Mouse (Mus musculus) mature B cell (primary cell): ENCODE results near the gene Snrpd2.
"Not testable (repeated sequence)": the region's sequence is repeated elsewhere in the genome, so short reads cannot be mapped to it uniquely, and the experiment has no call there.

Source experiments
- in situ Hi-C: fragments of 300-500 bp; cut with MboI; formaldehyde crosslinking; loops from 2 replicates; pipeline ENCODE4 v1.14.3; 2019

Gene Snrpd2

DNA sequence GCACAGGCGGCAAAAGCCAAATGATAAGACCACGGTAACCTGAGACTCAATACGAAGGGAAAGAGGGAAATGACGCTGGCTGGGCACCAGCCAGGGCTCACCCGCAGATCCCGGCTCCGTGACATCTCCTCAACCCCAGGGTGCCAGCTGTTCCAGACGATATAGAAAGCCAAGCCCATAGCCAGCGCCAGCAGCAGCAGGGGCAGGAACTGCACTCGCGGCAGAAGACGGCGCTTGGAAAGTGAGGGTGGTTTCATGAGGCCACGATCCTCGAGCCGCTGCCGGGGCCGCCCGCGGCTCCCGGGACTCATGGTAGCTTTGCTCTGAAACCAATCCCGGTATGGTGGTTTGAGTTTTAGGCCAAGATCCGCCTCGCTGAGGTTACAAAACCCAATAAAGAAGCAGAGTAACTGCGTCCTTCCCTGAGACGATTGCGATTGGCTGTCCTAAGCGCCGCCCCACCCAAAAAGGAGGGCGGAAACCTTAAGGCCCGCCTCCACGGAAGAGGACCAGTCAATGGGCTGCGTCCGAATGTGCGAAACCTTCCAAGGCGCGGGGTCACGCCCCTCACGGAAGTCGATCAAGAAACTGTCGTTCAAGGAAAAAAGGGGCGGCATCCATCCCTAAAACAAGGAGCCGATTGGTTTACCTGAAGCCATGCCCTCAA, 514 bp upstream of the Snrpd2 start, which contains the start of gene Qpctl:
Gene Qpctl (minus strand): TSS at position 417 of the 667 bp plus-strand sequence.
- in situ Hi-C loops = no loop called here

DNA sequence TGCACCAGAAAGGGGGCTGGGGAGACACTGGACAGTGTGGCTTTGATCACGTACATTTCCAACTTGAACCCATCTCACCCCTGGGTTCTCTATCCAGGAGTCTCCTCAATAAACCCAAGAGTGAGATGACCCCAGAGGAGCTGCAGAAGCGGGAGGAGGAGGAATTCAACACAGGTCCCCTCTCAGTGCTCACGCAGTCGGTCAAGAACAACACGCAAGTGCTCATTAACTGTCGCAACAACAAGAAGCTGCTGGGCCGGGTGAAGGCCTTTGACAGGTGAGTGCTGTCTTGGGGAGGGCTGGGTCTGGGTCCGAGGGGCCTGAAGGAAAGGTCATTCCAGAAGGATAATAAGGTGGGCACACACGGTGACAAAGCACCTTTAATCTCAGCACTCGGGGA, 1.6 kb downstream of the Snrpd2 start:
- in situ Hi-C loops = not testable (repeated sequence)

DNA sequence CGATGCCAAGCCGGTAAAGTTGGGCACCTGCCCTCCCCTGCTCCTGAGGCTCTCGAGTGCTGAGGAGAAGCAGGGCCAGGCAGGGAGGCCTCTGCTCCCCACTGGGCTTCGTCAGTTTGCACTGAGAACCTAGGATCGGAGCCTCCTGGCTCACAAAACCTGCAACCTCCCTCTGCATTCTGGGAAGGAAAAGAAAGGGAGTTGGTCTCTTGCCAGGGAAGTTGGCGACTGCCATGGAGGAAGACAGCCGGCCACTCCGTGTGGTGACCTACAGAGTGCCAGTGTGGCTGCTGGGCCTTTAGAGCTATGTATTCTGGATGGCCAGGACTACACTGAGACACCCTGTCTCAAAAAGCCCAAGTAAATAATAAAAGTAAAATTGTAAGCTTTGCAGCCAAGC, 5.3 kb downstream of the Snrpd2 start:
- in situ Hi-C loops = no loop called here

DNA sequence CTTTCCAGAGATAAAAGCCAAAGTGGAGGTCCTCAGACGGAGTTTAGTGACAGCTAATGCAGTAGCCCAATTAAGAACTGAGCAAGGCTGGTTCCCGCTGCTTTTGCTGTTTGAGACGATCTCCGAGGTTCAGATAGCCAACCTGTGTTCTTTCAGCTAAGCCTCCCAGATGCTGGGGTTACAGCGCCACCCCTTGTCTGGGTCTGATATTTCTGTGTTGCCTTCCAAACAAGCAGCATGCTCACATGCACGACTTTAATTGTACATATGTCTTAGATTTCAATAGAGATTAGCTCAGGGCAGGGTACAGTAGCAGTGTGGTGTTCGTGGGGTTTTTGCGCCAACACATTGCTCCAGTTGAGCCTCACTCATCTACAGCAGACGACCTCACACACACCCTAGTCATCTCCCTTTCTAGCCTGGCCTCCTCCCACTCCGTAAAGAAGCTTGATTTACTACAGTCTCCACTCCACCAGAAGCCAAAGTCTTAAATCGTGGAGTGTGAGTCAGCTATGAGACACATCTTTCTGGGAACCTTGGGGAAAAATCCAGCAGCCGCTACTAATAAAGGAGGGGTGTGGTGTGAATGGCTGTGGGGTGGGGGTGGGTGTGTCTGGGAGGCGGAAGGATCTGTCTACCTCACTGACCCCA, 6.4 kb downstream of the Snrpd2 start:
- in situ Hi-C loops = no loop called here

DNA sequence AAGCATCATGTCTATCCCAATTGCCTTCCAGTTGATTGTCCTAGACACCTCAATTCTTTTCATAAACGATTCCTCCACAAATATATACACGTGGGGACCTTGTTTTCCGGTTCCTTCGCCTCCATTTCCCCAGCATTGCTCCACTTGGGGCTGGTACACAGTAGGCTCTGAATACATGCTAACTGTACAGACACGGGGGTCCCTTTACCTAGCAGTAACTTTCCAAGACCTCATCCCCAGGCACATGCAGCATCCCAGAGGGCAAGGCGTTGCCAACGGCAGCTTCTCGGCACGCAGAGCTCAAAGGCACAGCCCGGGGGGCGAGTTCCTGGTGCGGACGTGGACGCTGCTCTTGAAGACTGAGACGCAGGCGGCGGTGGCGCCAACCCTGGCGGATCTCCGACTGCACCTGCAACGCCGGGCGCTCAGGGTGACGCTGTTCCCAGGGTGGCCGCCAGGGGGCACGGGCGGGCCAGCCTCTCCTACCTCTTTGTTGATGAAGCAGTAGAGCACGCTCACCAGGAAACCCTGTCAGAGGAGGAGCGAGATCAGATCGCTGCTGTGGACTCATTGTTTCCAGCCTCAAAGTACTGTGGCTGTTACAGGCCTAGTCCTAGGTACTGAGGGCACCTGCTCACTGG, 7.8 kb downstream of the Snrpd2 start:
- in situ Hi-C loops = no loop called here

DNA sequence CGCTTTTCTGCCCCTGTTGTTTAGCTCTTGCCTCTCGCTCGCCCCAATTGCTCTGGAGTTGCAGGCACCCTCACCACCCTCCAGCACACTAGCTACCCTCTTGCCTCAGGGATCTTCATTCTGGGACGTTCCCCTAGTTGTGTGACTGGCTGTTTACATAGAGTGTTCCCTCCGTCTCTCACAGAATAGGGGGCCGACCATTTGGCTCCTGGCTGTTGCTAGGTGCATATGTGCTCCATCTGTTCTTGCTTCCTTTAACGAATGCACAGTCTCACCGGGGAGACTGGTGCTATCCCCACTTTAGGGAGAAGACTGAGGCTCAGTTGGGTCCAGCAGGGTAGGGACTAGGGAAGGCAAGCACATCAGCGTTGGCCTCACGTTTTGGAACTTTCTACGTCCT, 9.1 kb downstream of the Snrpd2 start:
- in situ Hi-C loops = no loop called here

DNA sequence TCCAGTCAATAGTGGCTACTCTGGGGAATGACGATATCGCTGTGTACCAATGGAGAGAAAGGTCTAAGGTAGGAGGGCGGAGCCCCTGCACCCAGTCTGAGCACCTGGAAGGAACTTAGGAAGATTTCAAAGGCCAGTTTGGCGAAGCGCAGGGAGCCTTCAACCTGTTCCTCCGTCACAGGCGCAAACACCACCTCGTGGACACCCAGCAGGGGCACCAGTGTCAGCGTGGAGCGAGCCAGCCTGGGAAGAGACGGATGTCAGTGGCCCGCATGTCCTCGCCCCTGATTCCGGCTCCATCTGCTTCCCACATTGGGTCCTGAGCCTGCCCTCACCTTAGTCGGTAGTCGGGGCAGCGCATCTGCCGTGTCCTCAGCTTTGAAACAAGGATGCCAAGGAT, 9.9 kb downstream of the Snrpd2 start:
- in situ Hi-C loops = no loop called here

DNA sequence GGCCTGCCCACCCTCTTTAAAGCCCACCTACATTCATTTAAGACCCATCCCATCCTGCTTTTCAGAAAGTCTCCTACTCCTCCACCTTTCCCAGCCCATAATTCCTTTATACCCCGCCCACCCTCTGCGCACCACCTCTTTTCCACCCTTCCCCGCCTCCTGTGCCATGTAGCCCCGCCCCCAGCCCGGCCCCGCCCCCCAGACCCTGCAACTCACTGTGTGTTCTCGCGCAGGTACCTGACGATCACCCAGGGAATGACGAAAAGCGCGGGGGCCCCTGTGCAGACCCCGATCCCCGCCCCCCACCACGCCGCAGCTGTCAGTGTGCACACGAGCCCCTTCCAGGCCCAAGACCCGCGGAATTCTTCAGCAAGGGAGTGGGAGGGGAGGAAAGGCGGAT, 10.6 kb downstream of the Snrpd2 start:
- in situ Hi-C loops = loop anchor here (10.0 kb wide), 1 partner anchor 115 kb away; the partner anchor contains the start of gene Vasp

DNA sequence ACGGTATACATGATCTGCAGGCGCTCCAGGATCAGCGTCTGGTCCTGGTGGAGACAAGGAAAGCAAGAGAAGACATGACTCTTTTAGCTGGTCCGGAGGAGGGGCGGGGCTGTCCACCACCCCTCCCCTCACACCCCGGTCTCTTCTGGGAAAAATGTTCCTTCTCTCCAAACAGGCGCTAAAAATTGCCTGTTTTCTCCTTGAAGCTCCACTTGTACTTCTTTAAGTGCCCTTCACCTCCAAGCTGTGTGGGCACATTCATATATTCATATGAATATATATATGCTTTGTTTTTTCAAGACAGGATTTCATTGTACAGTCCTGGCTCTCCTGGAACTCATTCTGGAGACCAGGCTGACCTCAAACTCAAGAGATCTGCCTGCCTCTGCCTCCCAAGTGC, 13.4 kb downstream of the Snrpd2 start:
- in situ Hi-C loops = loop anchor here (10.0 kb wide), 1 partner anchor 112 kb away; the partner anchor contains the start of gene Vasp

DNA sequence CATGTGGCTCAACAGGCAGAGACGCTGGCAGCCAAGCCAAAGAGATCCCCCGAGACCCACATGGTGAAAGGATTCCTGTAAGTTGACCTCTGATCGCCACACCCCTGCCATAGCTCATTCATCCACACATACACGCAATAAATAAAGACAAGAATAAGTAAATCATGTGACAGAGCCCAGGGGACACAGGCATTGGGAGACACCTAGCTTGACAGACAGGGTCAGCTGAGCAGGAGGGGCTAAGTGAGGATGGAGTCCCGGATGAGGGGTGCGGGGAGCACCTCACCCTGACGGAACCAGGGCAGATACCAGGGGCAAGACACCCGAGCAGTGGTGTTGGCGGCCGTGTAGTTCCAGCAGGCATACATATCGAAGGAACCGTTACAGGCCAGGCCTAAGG, 14.2 kb downstream of the Snrpd2 start:
- in situ Hi-C loops = loop anchor here (10.0 kb wide), 1 partner anchor 111 kb away; the partner anchor contains the start of gene Vasp

DNA sequence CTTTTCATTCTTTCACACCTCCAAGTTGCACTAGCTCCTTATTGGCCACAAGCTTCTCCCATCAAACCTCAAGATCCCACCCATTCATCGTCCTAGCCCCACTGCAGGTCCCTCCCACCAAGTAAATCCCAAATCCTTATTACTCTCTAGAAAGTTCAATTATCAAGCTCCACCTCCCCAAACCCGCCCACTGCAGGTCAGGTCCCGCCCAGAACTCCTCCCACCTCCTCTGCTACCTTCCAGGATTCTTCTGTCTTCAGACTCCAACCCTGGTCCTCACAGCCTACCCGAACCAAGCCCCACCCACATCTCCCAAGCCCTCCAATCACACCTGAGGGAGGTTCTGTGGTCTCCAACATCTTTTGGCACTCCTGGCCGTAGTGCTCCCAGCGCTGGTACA, 14.7 kb downstream of the Snrpd2 start:
- in situ Hi-C loops = loop anchor here (10.0 kb wide), 1 partner anchor 111 kb away; the partner anchor contains the start of gene Vasp

DNA sequence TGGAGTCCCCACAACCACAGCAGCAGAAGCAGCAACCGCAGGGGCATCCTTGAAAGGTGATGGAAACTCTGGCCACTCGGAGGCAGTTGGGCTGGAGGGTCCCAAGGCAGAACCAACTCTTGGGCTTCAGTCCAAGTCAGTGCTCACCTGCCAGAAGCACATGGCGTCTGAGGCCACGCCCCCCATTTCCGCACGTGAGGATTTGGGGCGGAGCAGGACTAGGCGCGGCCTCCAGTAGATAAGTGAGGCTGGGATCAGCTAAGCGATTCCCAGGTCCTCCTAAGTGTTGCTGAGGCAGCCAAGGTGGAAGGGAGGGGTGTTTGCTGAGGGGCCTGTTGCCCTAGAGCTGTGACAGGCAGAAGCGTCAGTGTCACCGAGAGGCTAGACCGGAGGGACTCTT, 15.5 kb downstream of the Snrpd2 start:
- in situ Hi-C loops = loop anchor here (10.0 kb wide), 1 partner anchor 110 kb away; the partner anchor contains the start of gene Vasp

DNA sequence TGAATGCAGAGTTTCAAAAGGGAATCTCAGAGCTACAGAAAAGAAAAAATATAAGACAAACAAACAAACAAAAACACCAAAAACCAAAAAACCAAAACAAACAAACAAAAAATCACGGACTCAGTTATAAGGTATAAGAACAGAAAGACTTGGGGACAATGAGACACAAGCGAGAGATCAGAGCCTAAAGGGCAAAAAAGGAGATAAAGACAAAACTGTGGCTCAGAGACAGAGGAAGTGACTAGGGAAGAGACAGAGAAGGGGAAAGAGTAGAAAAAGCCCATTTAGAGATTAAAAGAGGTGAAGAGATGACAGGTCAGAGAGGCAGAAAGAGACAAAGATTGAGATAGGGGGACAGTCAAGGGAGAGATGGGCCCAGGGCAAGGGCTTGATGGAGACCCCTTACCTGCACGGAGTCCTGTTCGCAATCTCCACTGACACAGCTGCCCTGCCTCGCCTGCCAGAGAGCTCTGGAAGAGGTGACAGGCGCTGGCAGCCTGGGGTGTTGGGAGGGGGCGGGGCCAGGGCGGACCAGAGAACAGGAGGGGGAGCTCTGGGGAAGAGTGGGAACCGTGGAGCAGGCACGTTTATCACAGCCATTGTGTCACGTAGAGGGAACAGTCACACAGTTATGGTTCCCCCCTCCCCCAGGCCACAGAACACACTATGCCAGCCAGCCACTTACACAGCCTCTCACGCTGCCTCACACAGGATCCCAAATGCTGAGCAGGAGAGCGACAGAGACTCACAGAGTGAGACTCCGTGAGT, 16.3 kb downstream of the Snrpd2 start, which contains the start of gene Gipr:
Gene Gipr (minus strand): TSS at position 472 of the 768 bp plus-strand sequence.
- in situ Hi-C loops = loop anchor here (10.0 kb wide), 1 partner anchor 109 kb away; the partner anchor contains the start of gene Vasp

DNA sequence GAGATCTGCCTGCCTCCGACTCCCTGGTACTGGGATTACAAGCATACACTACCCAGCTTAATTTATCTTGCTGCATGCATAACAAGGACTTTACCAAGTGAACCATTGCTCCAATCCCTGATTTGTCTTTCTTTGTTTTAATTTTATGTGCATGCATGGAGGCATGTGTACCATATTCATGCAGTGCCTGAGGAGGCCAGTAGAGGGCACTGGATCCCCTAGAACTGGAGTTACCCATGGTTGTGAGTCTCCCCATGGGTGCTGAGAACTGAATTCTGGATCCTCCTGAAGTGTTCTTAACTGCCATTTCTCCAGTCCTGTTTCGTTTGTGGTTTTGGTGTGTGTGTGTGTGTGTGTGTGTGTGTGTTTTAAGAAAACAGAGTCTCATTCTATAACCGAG, 17.5 kb downstream of the Snrpd2 start:
- in situ Hi-C loops = loop anchor here (10.0 kb wide), 1 partner anchor 108 kb away; the partner anchor contains the start of gene Vasp

DNA sequence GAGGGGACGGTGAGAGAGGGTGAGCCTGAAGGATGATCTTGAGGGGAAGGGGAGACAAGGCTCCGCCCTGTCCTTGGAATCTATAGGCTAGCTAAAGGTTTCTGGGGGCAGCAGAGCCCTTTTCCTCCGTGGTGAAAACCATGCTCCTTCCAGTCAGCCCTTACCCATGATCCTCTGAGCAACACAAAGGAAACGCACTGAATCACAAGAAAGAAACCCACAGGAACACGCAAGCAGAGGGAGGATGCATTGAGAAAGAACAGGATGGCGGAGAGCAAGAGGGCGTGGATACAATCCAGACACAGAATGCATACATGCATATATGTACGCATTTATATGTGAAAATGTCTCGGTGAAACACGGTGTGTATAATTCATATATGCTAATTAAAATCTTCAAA, 20.0 kb downstream of the Snrpd2 start:
- in situ Hi-C loops = loop anchor here (10.0 kb wide), 1 partner anchor 105 kb away; the partner anchor contains the start of gene Vasp

DNA sequence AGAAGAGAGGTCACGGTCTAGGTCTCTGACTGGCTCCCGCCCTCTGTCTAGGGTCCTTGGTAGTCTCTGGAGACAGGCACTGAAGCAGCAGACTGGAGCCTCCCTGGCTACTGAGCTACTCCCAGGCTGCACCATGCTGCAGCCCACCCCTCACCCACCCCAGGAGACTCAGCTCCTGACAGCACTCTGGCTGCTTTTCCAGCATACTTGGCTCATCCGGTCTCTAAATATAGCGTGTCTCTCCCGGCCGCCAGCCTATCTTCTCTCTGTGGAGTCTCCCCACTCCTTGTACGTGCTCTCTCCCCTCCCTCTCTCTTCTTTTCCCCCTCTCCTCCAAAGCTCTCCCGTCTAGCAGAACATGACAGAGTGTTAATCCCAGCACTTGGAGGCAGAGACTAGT, 20.6 kb downstream of the Snrpd2 start:
- in situ Hi-C loops = no loop called here

DNA sequence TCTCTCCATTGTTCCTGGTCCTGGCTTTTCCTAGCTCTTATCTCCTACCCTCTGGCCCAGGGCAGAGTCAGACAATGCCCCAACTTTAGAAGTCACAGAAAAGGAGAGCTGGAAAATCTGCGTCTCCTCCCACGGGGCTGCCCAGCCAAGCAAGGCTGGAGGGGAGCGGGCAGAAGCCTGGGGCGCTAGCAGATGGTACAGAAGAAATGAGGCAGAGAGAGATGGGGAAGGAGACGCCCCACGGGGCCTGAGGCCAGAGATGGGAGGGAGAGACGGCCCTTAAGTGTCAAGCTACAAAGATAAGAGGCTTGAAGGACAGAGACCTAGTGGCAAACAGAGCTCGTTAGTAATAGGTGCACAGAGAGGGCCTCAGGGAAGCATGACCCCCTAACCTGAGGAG, 22.3 kb downstream of the Snrpd2 start:
- in situ Hi-C loops = no loop called here

DNA sequence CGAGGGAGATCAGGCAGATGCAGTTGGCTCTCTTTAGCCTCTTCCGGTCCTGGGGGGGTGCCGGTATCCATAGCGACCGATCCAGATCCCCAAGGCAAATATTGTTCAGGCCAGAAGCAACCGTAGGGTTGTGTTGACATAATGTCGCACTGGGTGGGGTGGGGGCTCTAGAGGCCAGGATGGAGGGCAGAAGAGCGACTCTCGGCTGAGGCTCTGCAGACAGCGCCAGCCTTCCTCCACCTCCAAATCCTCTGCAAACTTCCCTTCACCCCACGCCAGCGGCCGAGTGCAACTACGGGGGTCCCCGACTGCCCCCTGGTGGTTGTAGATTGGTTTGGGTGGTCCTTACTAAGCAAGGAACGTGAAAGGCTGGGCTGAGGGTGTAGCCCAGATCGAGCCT, 23.4 kb downstream of the Snrpd2 start:
- in situ Hi-C loops = no loop called here

DNA sequence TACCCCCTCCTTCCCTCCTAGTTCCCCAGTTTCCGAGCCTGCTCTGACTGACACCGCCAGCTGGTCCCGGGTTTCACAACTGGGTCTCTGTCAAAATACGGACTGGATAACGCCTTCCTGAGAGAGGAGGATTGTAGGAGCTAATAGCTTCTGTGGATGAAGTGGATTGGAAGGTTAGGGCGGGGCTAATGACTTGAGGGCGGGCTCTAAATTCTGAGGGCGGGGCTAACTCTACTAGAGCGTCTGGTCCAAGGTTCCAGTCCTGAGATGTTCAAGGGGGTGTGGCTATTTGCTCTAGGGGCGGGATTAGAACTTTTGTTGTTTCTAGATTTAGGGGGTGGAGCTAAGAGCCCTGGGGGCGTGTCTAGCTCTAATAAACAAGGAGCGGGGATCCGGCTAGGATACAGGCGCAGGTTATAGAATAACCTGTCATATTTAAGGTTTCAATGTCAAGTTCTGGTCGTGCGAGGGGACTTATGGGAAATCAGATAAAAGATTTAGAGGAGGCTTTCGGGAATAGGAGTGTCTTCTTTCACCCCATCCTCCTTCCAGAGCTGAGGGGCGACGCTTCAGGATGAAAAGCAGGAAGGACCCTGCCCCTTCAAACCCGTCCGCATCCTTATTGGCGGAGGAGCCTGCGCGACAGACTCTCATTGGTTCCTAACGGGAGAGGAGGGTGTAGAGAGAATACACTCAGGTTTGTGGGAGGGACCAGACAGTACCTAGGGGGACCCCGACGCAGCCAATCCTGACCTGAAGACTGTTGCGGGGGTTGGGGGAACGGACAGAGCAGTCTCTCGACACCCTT, 26.4 kb downstream of the Snrpd2 start, which contains the start of gene Eml2:
Gene Eml2 (plus strand): TSS at position 714 of the 808 bp plus-strand sequence.
- in situ Hi-C loops = no loop called here

DNA sequence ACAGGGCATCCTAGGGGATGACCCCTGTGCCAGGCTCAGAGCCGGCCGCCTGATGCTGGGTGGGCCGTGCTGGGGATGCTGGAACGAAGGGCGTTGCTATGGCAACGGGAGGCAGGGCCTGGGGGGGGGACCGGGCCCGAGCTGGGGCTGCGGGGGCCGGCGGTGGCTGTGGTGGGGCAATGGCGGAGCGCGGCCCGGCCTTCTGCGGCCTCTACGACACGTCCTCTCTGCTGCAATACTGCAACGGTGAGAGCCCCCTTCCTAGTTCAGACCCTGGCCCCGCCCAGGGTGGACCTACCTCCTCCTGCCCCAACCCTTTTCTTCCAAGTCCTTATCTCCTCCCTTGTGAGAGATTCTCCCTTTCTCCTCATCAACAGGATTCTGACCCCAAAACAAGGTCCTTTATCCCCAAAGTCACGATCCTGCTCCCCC, 27.0 kb downstream of the Snrpd2 start:
- in situ Hi-C loops = no loop called here

DNA sequence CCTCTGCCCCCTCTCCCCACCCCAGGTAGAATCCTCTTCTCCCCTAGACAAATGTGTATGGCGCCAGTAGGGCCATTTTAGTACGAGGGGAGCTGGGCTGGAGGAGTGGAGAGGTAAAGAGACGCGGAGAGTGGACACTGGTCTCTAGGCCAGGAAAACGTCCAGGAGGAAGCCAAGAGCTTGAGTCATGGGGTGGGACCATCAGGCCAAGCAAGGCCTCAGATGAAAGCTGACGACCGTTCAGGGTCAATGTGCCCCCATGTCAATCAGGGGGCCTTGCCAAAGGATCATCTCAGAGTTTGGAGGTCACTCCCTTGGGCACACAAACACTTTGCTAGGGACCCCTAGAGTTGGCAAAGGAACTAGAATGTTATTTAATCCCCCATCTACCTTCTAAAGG, 27.7 kb downstream of the Snrpd2 start:
- in situ Hi-C loops = no loop called here
